Mouse (Mus musculus): ENCODE results near the gene Zfp426. TPM values are rescaled to one million over a fixed set of nuclear protein-coding genes. Genes with fewer than 3 reads are reported as not detected.

The Zfp426 gene
- total and polyA plus RNA-seq, 3 experiments: 3.8 to 12.8 (median 7.9) TPM

DNA sequence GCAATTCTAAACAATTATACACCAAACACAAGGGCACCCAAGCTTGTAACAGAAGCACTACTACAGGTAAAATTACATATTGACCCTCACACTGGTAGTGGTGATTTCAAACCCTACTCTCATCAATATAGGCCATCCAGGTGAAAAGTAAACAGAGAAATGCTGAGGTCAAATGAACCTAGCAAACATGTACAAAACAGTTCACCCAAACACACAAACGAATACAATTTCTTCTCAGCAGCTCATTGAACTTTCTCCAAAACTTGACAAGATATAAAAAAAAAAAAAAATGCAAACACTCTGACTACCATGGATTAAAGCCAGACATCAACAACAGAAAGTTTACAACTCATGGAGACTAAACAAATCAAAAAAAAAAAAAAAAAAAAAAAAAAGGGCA lies 41.1 kb downstream of the Zfp426 start:
- Histone ChIP-seq H3K36me3 (ENCODE audit: control insufficient read depth, insufficient read depth, low read length) (peaks cover 7% of the 10 kb centered on the region), H3K27me3 (ENCODE audit: control insufficient read depth, insufficient read depth, low read length) (no peaks in the 10 kb centered on the region), H3K9ac (ENCODE audit: low read depth, low read length) (no peak overlapping the region), H3K4me1 (ENCODE audit: control insufficient read depth, insufficient read depth, low read length) (no peaks in the 10 kb centered on the region), H3K4me3 (no peak overlapping the region), H3K27ac (no peak overlapping the region), H3K79me2 (replicated peaks; ENCODE audit: control insufficient read depth, insufficient read depth, low read length) (peaks cover 7% of the 10 kb centered on the region)
- TF ChIP-seq EP300 (IDR thresholded peaks at IDR 0.05; ENCODE audit: insufficient read depth, low read depth, low read length) (no peak), CTCF (IDR thresholded peaks at IDR 0.05) (no peak)
- intact Hi-C loops (cut with DNase I): no loop called here
- 97% methylated on average over 1 of the region's 1 CpGs for WGBS
- no peak for DNase-seq

GRCm38 (mm10) chr9:20443183-20443783 lies 49.3 kb downstream of the Zfp426 start:
- Histone ChIP-seq H3K27ac (no peak overlapping the region), H3K4me1 (ENCODE audit: control insufficient read depth, insufficient read depth, low read length) (no peaks in the 10 kb centered on the region), H3K79me2 (replicated peaks; ENCODE audit: control insufficient read depth, insufficient read depth, low read length) (peaks cover 2% of the 10 kb centered on the region), H3K9ac (ENCODE audit: low read depth, low read length) (no peak overlapping the region), H3K27me3 (ENCODE audit: control insufficient read depth, insufficient read depth, low read length) (no peaks in the 10 kb centered on the region), H3K36me3 (ENCODE audit: control insufficient read depth, insufficient read depth, low read length) (peaks cover 14% of the 10 kb centered on the region), H3K4me3 (no peak overlapping the region)
- DNase-seq: no peak
- WGBS: 93% methylated on average over 4 of the region's 4 CpGs
- intact Hi-C loops (cut with DNase I): no loop called here
- TF ChIP-seq EP300 (IDR thresholded peaks at IDR 0.05; ENCODE audit: insufficient read depth, low read depth, low read length): no peak
- no peak for TF ChIP-seq CTCF (IDR thresholded peaks at IDR 0.05)

GRCm38 (mm10) chr9:20430004-20430403 lies 62.5 kb downstream of the Zfp426 start:
- DNase-seq: no peak
- TF ChIP-seq POLR2A (IDR thresholded peaks at IDR 0.05; ENCODE audit: insufficient read depth, low read depth, low read length) (no peak), CTCF (IDR thresholded peaks at IDR 0.05) (no peak), EP300 (IDR thresholded peaks at IDR 0.05; ENCODE audit: insufficient read depth, low read depth, low read length) (no peak)
- H3K9ac ChIP-seq (ENCODE audit: low read depth, low read length): no peak overlapping the region
- H3K79me2 ChIP-seq (replicated peaks; ENCODE audit: control insufficient read depth, insufficient read depth, low read length): no peaks in the 10 kb centered on the region
- intact Hi-C loops (cut with DNase I): no loop called here
- no peaks in the 10 kb centered on the region for H3K4me1 ChIP-seq (ENCODE audit: control insufficient read depth, insufficient read depth, low read length)
- H3K36me3 ChIP-seq (ENCODE audit: control insufficient read depth, insufficient read depth, low read length): no peaks in the 10 kb centered on the region
- no peak overlapping the region for H3K4me3 ChIP-seq
- no peaks in the 10 kb centered on the region for H3K27me3 ChIP-seq (ENCODE audit: control insufficient read depth, insufficient read depth, low read length)
- H3K27ac ChIP-seq: no peak overlapping the region
- 86% methylated on average over 3 of the region's 3 CpGs for WGBS

Other genes starting within 250 kb of the Zfp426 start
- not detected for gene Olfr39, start 210.4 kb downstream of the Zfp426 start, total RNA-seq (2021)
- not detected in 2 replicates for gene Olfr39, start 210.4 kb downstream of the Zfp426 start, polyA plus RNA-seq (2012; rRNA removed)
- not detected for gene Olfr873, start 194.2 kb downstream of the Zfp426 start, total RNA-seq (2021)
- gene Olfr873, start 194.2 kb downstream of the Zfp426 start, polyA plus RNA-seq (2012; rRNA removed): not detected in 2 replicates
- gene Olfr18, start 156.7 kb downstream of the Zfp426 start, total RNA-seq (2021): not detected
- gene Olfr18, start 156.7 kb downstream of the Zfp426 start, polyA plus RNA-seq (2012; rRNA removed): 0.06 TPM in 1 of 2 replicates, not detected in the other
- gene Zfp560, start 107.6 kb downstream of the Zfp426 start, total RNA-seq (2021): 10 to 100 TPM in 1 of 2 experiments, 1 to 10 TPM in 1; 9.9 to 11.0 TPM
- 10.1 and 13.6 TPM in 2 replicates for gene Zfp560, start 107.6 kb downstream of the Zfp426 start, polyA plus RNA-seq (2012; rRNA removed)
- gene Zfp26, start 32.6 kb downstream of the Zfp426 start, total RNA-seq (2021): 1 to 10 TPM; 7.5 to 9.8 TPM
- gene Zfp26, start 32.6 kb downstream of the Zfp426 start, polyA plus RNA-seq (2012; rRNA removed): 1.4 and 3.2 TPM in 2 replicates
- 10 to 100 TPM; 23.3 to 23.8 TPM for gene Zfp266, start 28.7 kb upstream of the Zfp426 start, total RNA-seq (2021)
- 6.0 and 10.6 TPM in 2 replicates for gene Zfp266, start 28.7 kb upstream of the Zfp426 start, polyA plus RNA-seq (2012; rRNA removed)
- 1 to 10 TPM; 4.7 to 5.1 TPM for gene Zfp846, start 88.5 kb upstream of the Zfp426 start, total RNA-seq (2021)
- gene Zfp846, start 88.5 kb upstream of the Zfp426 start, polyA plus RNA-seq (2012; rRNA removed): 1.4 and 3.5 TPM in 2 replicates
- gene Ubl5, start 150.1 kb upstream of the Zfp426 start, total RNA-seq (2021): 100 to 1,000 TPM; 233 to 269 TPM
- 275 and 362 TPM in 2 replicates for gene Ubl5, start 150.1 kb upstream of the Zfp426 start, polyA plus RNA-seq (2012; rRNA removed)
- 10 to 100 TPM in 1 of 2 experiments, 1 to 10 TPM in 1; 8.8 to 10.3 TPM for gene Fbxl12, start 152.0 kb upstream of the Zfp426 start, total RNA-seq (2021)
- gene Fbxl12, start 152.0 kb upstream of the Zfp426 start, polyA plus RNA-seq (2012; rRNA removed): 16.6 and 17.9 TPM in 2 replicates
- 10 to 100 TPM; 17.8 to 18.6 TPM for gene Pin1, start 159.3 kb upstream of the Zfp426 start, total RNA-seq (2021)
- 18.8 and 20.8 TPM in 2 replicates for gene Pin1, start 159.3 kb upstream of the Zfp426 start, polyA plus RNA-seq (2012; rRNA removed)

Data from heart, adult 2 months (tissue).